ENCODE assay signal across 1 mouse cellular context in the genomic region with DNA sequence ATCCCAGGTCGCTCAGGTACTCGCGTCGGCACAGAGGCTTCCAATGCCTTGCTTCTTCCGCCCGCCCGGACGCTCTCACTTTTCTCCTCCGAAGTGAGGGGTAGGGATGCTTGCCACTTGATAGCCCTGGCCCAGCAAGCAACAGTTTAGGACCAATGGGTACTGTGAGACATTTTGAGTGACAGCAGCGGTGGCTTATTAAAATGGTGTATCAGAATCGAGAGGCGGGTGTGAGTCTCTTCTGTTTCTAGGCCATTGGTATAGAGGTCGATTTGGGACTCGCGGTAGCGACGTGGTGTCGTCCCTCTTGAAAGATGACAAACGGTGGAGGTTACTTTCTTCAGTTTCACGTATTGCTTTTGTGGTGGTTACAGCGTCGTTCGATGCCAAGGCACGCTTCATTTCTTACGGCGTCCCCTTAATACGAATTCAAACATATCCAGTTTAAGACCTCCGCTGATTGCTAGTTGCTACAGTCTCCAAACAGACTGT.
TF ChIP-seq lines count a peak whose summit lies in the region.

No protein-coding gene starts in this region.

TF ChIP-seq in MEL, 35 proteins besides CTCF, POLR2A, EP300 and RAD21 (continued from another document):
- no peak for TF ChIP-seq BHLHE40 (IDR thresholded peaks at IDR 0.05; ENCODE audit: borderline replicate concordance, low read depth, low read length)
- peak; percentile 54; the same call in 1 of the 2 replicates for TF ChIP-seq POLR2AphosphoS2 (IDR thresholded peaks at IDR 0.05; ENCODE audit: low read length)
- no peak for TF ChIP-seq USF2 (IDR thresholded peaks at IDR 0.05; ENCODE audit: borderline replicate concordance in 1 of 2, insufficient read depth in 1 of 2, low read depth in 1 of 2, low read length in 2 of 2)
- TF ChIP-seq MYC (IDR thresholded peaks at IDR 0.05; ENCODE audit: low read depth, low read length) = peak; percentile 9; the same call in 1 of the 2 replicates
- TF ChIP-seq KAT2A (conservative IDR thresholded peaks at IDR 0.05; ENCODE audit: low read depth, low read length) = no peak
- TF ChIP-seq MAFK (IDR thresholded peaks at IDR 0.05; ENCODE audit: borderline replicate concordance, low read depth, low read length) = no peak
- TF ChIP-seq ZMIZ1 (IDR thresholded peaks at IDR 0.05; ENCODE audit: low read depth, low read length) = 0 out of 2 replicates have a peak, but pooled peaks have one; percentile 31
- TF ChIP-seq NRF1 (IDR thresholded peaks at IDR 0.05; ENCODE audit: insufficient read depth, low read depth, low read length, poor library complexity, severe bottlenecking) = peak; percentile 14; the same call in 1 of the 2 replicates
- no peak for TF ChIP-seq ZNF384 (IDR thresholded peaks at IDR 0.05; ENCODE audit: low read depth, low read length)
- no peak for TF ChIP-seq MXI1 (IDR thresholded peaks at IDR 0.05; ENCODE audit: low read depth, low read length)
